Mouse (Mus musculus) cerebellum, postnatal 14 days (tissue): Measurements from ENCODE around the gene Tff3.

Experiments used
- DNase-seq, 2 experiments: peaks; one replicate each; pipeline ENCODE4 v3.0.0; 2021; ENCODE audit warnings: mixed read lengths in 2 of 2

Tff3 gene

DNA sequence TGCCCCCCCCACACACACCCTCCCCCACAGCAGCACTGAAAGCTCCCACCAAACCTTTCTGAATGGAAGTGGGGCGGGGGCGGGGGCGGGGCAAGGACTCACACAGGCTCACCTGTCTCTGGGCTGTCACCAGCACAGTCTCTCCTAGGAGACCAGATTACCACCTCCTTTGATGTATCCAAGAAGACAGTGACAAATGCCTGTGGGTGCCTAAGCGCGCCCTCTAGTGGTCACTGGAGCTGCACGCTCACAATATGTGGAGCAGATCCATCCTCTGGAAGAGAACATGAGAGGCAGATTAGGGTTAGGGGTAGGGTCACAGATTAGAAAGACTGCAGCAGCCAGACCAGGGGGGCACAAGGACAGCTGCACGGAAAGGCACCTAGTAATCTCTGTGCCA is 10.0 kb downstream of the Tff3 start:
- DNase-seq, result peak; percentile 91 to 95

DNA sequence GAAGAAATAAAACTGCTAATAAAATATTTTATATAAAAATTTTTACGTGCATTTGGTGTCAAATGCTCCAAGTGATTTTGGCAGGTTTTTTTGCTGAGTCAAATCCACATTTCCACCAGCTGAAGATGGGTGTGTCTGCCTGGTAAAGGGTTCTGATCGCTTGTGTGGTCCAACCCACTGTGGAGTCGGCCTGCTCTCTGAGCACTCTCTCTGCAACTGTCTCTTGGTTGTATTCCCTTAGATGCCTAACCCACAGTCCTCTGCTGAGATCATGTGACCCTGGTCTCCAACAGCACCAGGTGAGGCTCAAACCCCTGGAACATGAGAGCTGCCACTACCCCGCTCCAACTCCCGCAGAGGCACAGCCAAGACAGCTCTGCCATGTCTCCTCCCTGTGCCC is 11.5 kb downstream of the Tff3 start:
- no peak for DNase-seq

DNA sequence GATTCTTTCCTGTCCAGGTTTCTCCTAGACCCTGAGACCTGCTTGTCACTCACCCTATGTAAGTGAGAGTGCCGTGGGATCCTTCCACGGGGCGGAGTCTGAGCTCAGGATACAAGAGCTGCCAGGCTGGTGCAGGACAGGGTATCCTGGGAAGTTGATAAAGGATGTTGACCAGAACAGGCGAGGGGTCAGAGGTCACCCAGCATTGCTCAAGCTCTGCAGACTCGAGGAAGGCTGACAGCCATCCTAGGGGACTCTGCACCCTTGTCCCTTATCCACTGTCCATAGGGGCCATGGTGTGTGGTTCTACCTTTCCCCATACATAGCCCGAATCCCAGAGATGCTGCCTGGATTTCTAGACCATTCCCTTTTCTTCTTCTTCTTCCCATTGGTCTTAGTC is 13.4 kb downstream of the Tff3 start:
- no peak for DNase-seq

DNA sequence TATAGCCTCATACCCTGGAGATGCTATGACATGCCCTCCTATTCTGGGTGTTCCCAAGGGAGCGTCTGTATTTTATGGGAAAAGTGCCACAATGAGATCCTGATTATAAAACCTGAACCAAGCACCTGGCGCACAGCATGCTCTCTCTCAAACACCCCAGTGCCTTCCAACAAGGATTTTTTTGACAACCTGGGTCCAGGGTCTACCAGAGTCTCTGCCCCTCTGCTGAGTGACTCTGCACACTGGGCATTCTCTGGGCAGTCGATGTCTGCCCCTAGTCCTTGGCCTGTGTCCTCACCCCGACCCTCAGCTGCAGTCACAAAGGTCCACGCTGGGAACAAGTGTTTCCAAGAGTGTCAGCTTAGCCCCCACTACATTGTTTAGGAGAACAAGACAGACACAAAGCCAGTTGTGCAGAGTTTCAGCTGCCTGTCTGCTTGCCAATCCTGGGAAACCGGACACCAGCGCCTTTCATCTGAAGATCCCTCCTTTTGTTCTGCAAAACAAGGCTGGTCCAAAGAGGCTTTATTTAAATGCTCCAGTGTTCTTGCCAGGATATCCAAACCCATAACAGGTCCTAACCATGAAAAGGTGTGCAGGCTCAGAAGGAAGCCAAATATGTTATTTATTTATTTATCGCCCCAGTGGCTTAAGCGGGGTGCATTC is 16.1 kb downstream of the Tff3 start:
- no peak for DNase-seq

DNA sequence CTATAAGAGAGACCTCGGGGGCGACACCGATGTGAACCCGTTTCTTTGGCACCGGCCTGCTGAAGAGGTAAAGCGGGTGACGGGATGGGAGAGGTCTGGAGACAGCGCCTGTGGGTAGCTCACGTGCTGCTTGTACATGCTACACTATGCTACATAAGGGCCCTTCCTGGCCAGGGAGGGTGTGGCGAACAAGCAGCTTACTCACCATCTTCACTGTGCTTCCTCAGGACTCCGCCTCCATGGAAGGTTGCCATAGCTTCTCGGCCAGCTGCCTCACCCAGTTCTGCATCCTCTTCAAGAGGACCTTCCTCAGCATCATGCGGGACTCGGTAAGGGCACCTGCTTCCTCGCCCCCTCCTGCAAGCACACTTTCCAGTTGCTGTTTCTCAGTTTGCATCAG is 21.1 kb downstream of the Tff3 start:
- no peak for DNase-seq

DNA sequence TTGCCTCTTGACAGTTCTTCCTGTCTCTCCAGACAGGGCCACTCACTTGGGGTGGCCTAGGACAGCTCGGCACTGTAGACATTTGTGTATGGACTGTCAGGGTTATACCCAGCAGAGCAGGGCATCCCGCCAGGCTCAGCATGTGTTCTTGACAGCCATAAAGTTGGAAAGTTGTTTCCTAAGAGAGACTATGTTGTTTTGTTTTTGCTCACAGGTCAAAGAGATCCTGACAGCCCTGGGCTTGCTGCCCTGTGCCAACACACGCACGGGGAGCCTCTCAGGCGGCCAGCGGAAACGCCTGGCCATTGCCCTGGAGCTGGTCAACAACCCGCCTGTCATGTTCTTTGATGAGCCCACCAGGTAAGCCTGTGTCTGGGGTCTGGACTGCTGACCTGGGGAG is 25.6 kb downstream of the Tff3 start:
- no peak for DNase-seq

DNA sequence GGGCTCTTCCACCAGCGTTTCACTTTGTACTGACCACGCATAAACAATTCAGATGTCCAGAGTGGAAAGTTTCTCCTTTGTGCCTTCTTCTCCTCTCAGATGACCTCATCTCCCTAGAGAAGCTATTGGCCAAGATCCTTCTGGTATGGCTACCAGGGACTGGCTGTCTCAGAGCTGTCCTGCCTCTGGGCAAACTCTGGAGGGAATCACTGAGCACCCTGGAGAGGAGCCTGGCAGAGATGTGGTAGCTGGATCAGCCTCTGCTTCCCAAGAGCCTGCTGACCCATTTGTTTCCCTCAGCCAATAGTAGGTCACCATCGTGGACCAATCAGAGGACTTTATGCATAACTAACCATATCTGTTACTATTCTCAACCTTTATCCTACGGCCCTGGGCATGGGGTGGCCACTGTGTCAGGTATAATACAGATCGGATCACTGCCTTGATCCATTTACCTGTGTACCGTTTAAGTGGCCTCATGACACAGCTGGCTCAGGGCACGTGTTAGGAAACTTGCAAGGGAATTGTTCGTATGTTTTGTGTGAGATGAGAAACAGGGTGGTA is 26.4 kb downstream of the Tff3 start:
- no peak for DNase-seq

DNA sequence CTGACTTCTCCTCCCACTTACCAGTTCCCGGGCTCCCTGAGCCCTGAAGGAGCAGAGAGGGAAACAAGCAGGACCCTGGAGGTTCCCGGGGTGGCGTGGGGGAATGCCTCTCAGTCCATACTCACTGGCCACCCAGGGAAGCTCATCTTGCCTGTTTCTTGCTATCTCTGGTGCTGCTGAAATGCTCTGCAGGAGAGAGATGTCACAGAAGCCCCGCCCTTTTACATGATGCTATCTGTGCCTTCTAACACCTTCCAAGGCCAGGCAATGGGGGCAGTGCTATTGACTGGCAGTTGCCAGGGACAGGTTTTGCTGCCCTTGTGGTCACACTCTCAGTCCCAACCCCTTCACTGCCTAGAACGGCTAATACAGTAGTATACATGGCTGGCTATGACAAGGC is 30.7 kb downstream of the Tff3 start:
- no peak for DNase-seq

DNA sequence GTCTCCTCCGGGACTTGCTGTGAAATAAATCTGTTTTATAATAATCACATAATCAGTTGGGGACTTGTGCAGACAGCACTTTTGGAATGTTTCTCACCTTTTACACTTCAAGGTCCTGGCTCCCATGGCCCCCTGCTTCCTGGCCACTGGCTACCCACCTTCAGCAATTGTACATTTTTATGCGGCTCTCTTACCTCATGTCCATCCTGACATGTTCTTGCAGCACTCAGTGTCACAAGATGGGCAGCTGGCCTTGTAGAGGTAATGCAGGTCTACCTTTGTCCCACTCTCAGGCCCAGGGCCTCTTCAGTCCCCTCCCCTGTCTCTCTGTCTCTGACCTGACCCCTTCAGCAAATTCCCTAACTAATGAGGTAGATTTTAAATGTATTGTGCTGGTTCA is 32.6 kb downstream of the Tff3 start:
- no peak for DNase-seq

DNA sequence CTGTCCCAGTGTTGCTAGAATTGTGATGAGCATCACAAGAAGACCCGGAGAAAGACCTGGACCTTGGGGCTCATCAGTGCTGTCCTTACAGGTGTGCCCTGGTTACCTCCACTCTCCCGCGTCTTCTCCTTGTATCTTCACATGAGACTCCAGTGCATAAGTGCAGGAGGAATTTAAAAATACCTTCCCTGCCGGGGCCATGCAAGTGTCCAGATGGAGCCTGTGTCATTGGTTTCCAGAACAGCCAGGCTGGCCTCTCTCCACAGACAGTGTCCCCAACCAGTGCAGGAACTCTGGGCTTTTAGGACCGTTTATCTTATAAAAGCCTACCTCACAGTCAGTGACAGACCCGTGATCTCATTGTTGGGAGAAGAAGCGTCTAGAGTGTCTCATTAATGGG is 33.9 kb downstream of the Tff3 start:
- no peak for DNase-seq

DNA sequence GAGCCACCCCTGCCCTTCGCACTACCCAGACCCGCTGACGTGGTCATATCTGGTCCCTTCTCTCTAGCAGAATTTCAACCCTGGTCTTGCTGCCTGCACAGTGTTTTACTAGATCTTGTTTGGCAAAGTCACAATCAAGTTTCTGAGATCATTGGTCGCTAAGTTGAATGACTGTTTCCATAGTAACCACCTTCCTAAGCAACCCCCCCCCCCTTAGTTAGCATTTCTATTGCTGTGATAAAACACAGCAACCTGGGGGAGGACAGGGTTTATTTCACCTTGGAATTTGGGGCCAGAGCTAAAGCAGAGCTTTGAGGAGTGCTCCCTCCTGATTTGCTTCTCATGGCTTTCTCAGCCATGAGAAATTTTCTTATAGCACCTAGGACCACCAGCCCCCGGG is 34.7 kb downstream of the Tff3 start:
- DNase-seq, result no peak

DNA sequence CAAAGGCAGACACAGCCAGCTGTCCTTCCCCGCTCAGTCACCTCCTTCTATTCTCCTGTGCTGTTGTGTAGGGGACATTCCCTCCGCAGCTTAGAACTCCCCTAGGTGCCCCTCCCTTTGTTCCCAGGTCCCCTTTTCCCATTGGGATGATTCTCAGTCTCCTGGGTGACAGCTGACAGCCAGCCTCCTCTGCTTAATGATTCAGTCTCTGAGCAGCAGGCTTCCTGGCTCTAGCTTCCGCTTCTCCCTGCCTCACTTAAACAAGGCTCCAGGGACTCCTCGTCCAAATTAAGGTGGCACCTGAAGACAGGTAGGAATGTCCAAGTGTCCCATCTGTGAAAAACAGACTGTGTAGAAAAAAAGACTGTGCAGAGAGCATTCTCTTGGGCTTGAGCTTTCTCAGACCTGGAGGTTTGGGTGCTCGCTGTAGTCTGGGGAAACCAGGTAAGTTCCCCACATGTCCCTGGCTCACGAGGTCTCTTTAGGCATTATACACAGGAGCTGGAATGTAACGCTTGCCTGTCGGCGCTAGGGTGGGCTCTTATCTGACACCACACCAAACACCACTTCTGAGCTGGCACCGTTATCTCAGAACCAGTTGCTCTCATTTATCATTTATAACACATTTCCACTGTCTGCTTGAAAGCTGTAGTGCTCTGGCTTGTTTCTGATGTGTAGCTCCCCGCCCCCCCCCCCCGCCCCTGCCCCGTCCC is 38.3 kb downstream of the Tff3 start:
- no peak for DNase-seq

DNA sequence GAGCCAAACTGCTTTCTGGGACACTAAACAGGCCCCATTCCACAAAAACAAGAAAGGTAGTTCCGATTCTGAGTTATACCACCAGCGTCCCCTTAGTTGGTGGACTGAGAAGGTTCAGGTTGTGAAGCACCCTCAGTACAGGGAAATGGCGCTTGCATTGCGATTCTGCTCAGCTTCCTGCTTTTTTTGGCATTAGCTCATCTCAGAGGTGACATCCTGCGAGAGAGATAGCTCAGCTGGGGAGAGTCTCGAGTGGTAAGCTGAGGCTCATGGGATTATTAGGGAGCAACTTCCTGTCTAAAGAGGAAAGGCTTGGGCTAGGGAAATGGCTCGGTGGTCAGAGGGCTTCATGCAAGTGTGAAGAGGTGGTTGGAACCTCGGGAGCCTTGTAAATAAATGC is 39.6 kb downstream of the Tff3 start:
- DNase-seq, result no peak

DNA sequence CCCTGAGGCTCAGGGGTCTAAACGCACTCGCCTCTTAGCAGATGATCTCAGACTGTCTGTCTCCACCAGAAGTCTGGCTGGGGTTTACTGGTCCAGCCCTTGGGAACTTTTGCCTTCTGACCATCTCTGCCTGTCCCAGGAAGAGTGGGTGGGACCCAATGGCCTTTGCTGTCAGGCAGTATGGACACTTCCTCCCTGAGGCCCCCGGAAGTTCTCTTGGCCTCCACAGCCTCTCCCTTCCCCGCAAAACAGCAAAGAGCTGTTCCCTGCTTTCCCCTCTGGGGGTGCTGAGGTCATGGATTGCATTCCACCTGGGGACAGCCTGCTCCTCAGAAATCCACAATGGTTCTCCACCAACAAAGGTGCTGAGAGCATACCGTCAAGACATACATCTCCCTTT is 40.7 kb downstream of the Tff3 start:
- DNase-seq, result no peak

DNA sequence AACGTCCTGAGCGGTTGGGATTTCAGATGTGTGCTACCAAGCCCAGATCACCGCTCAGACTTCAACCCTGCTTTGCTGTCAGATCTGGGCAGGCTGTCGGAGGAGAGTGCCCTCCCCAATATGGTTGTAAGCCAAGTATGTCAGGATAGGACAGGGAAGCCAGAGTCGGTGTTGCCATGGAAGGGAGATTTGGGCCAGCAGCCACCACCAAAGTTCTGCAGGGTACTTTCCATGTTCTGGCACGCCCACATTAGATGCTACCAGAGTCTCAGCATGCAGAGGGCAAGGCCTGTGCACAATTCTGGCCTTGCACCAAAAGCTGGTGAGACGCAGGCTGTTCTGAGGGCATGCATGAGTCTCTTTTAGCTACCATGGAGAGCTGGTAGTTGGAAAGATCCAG is 43.2 kb downstream of the Tff3 start:
- DNase-seq, result peak; percentile 80 to 81

DNA sequence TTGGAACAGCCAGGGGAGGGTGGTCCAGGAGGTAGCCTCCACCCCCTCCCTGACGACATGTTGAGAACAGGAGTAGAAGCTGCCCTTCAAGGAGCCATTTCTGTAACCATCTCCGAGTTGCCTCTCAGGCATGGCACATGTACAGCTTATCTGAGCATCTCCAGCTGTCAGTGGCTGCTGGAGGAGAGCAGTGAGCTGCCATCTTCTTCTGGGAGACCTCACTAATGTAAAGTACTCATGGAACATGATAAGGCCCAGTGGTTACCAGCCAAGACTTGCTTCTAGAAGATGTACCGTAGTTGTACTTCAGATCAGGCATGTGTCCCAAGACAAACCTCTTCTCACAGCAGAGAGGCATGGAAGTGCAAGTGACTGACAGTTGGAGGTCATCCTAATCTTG is 43.9 kb downstream of the Tff3 start:
- DNase-seq, result no peak

DNA sequence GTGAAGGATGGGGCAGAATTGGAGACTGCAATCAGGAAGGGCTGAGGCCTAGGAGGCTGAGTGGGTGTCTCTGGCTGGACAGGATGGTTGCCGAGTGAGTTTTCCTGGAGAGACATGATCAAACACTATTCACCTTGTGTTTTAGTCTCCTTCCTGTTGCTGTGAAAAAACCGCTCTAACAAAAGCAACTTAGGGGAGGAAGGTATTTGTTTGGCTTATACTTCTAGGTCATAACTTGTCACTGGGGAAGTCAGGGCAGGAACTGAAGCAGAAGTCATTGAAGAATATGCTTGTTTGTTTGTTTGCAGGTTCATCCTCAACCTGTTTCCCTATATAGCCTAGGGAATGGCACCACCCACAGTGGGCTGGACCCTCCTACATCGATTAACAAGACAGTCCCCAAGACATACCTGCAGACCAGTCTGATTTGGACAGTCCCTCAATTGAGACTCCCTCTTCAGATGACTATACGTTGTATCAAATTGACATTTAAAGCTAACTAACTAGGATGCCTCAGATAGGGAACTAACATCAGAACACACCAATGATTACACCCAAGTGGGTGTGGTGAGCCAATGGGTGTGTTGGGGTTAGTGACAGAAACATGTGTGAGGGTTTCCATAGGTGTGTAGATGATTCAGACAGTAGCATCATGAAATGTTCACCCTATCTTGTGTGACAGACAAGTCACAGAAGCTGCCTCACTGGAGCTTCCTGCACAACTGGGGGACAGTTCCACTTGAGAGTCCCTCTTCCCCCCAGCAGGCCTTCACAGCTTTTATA is 47.0 kb downstream of the Tff3 start:
- DNase-seq, result no peak

DNA sequence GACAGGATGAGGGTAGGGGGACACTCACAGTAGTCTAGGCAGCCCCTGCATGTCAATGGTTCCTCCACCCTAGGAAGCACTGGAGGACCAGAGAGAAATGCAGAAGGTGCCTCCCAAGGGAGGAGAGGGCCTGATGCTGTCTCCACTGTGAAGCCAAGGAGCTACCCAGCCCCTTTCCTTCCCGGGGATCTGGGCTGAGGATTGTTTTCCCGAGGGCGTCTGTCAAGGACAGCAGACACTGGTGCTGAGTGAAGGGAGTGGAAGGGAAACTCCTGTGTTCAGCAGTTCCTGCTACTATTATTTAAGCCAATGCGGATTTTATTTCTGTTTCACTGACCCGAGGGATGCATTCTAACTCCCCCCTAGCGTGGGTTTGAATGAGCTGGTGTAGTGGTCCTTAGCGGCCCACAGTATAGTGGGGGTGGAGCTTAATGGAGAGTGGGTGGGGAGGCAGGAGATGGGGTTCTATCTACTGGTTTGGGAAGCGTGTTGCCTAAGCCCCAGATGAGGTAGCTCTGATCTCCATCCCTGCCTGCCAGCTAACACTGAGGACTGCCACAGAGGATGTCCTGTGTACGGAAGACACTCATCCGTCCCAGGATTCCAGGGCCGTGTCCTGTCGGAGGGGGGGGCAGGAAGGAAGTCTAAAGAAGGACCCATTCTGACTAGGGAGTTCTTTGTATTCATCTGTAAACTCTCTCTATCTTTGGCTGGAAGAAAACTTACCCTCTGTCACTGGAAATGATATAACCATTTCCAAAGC is 50.2 kb downstream of the Tff3 start:
- DNase-seq, result no peak

DNA sequence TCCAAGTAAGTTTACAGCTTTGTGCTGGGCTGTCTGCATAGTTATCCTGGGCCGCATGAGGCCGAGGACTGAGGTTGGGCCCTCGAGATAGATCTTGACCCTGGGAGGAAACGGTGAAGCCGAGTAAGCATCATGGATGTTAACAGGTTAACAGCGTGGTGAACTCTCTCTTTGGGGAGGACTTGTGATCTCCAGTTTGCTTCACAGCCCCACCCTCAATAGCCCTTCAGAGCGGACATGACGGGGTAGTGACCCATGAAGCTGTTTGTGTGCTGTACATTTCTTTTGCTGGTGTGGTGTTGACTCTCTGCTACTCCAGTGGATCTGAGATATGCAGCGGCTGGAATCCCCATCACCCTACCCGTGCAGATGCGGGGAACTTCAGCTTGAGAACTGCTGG is 50.9 kb downstream of the Tff3 start:
- DNase-seq, result no peak

DNA sequence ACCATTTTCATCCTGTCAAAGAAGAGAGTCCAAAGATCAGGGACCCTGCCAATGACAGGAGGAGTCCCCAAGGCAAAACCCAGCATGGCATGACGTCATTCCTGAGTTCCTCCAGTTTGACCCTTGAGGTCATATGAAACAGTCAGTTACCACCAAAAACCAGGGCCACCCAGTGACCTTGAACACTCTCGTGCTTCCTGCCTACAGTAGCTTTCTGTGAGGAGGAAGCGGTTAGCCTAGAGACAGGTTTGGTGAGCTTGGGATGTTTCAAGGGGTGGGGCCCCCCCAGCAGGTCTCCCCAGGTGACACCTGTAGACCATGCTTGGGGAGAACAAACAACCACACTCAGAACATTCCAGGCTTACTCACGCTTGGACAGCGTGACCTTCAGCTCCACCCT is 51.9 kb downstream of the Tff3 start:
- DNase-seq, result no peak

DNA sequence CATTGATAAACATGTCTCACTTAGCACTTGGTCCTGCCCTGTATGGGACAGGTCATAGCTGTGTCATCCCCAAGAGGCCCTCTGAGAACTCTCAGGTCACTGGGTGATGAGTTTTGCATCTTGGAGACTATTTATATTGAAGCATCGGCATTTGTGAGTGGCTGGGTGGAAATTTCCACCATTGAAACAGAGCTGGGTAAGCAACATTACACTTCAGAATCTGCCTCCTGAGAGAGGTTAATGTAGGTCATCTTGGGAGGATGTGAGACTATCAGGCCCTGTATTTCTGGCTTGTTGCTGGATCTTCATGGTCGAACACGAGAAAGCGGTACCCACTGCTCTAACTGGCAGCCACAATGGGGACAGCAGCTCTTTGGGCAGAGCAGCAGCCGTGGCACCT is 54.0 kb downstream of the Tff3 start:
- no peak for DNase-seq
